Mouse (Mus musculus) brown adipose tissue, adult 24 weeks (tissue): ENCODE data around the gene Panx1. TPM values are rescaled to one million over a fixed set of nuclear protein-coding genes. Genes with fewer than 3 reads are reported as not detected.

ENCODE experiments used
- H3K27ac ChIP-seq: fragments of 200-500 bp; replicated peaks from 2 replicates; pipeline ENCODE4 v1.5.1; 2012; ENCODE audit warnings: low read depth, mild to moderate bottlenecking, low read length
- H3K4me1 ChIP-seq: fragments of 200-500 bp; 2 replicates; pipeline ENCODE4 v1.6.1; 2012; ENCODE audit warnings: low read length, mixed read lengths; ENCODE audit not compliant: control insufficient read depth, insufficient read depth, insufficient read length
- H3K4me3 ChIP-seq: fragments of 200-500 bp; 2 replicates; pipeline ENCODE4 v1.5.1; 2012; ENCODE audit warnings: low read depth, mild to moderate bottlenecking, low read length, moderate library complexity; ENCODE audit not compliant: insufficient read depth
- polyA plus RNA-seq: library from polyadenylated mRNA; stranded (reverse); fragments of >200 nt; gene quantifications from 2 replicates; pipeline ENCODE4 v1.2.4, GENCODE M21; 2012; ENCODE audit not compliant: missing spikeins, insufficient read depth, insufficient read length

The Panx1 gene
- polyA plus RNA-seq, 1 experiment = 1.0 TPM

GRCm38 (mm10) chr9:15003676-15004297 lies 41.5 kb downstream of the Panx1 start:
- Histone ChIP-seq H3K4me3 (no peak overlapping the region), H3K4me1 (no peaks in the 10 kb centered on the region), H3K27ac (no peak overlapping the region)

GRCm38 (mm10) chr9:15002995-15003613 lies 42.2 kb downstream of the Panx1 start:
- no peak overlapping the region for H3K27ac ChIP-seq
- H3K4me1 ChIP-seq = no peaks in the 10 kb centered on the region
- H3K4me3 ChIP-seq = no peak overlapping the region

- Histone ChIP-seq H3K4me1 (no peaks in the 10 kb centered on the region), H3K27ac (no peak overlapping the region), H3K4me3 (no peak overlapping the region)
Measured at GRCm38 (mm10) chr9:14998790-14999189, 46.5 kb downstream of the Panx1 start.

GRCm38 (mm10) chr9:14997271-14998055 lies 47.8 kb downstream of the Panx1 start:
- Histone ChIP-seq H3K27ac (no peak overlapping the region), H3K4me1 (no peaks in the 10 kb centered on the region), H3K4me3 (no peak overlapping the region)

GRCm38 (mm10) chr9:14995525-14995924 lies 49.8 kb downstream of the Panx1 start:
- no peaks in the 10 kb centered on the region for H3K4me1 ChIP-seq

GRCm38 (mm10) chr9:14988606-14989293 lies 56.5 kb downstream of the Panx1 start:
- no peaks in the 10 kb centered on the region for H3K4me1 ChIP-seq
- H3K4me3 ChIP-seq = no peak overlapping the region
- no peak overlapping the region for H3K27ac ChIP-seq

More at GRCm38 (mm10) chr9:14995525-14995924, 49.8 kb downstream of the Panx1 start:
- Histone ChIP-seq H3K27ac (no peak overlapping the region), H3K4me3 (no peak overlapping the region)

GRCm38 (mm10) chr9:14983141-14983540 lies 62.1 kb downstream of the Panx1 start:
- Histone ChIP-seq H3K4me1 (no peaks in the 10 kb centered on the region), H3K27ac (no peak overlapping the region), H3K4me3 (no peak overlapping the region)

- Histone ChIP-seq H3K4me1 (no peaks in the 10 kb centered on the region), H3K4me3 (no peak overlapping the region), H3K27ac (no peak overlapping the region)
Measured at GRCm38 (mm10) chr9:14982683-14983082, 62.6 kb downstream of the Panx1 start.

GRCm38 (mm10) chr9:14981539-14982155 lies 63.6 kb downstream of the Panx1 start:
- Histone ChIP-seq H3K4me1 (no peaks in the 10 kb centered on the region), H3K27ac (no peak overlapping the region), H3K4me3 (no peak overlapping the region)

- H3K27ac ChIP-seq = no peak overlapping the region
- no peak overlapping the region for H3K4me3 ChIP-seq
- no peaks in the 10 kb centered on the region for H3K4me1 ChIP-seq
Measured at GRCm38 (mm10) chr9:14974251-14975232, 70.7 kb downstream of the Panx1 start.

GRCm38 (mm10) chr9:14973762-14974161 lies 71.5 kb downstream of the Panx1 start:
- no peaks in the 10 kb centered on the region for H3K4me1 ChIP-seq
- H3K27ac ChIP-seq = no peak overlapping the region
- no peak overlapping the region for H3K4me3 ChIP-seq

GRCm38 (mm10) chr9:14970805-14971525 lies 74.3 kb downstream of the Panx1 start:
- no peak overlapping the region for H3K27ac ChIP-seq

GRCm38 (mm10) chr9:14970211-14970610 lies 75.1 kb downstream of the Panx1 start:
- no peaks in the 10 kb centered on the region for H3K4me1 ChIP-seq
- no peak overlapping the region for H3K27ac ChIP-seq
- no peak overlapping the region for H3K4me3 ChIP-seq

More at GRCm38 (mm10) chr9:14970805-14971525, 74.3 kb downstream of the Panx1 start:
- H3K4me1 ChIP-seq = no peaks in the 10 kb centered on the region
- H3K4me3 ChIP-seq = no peak overlapping the region
